Mouse (Mus musculus): ENCODE measurements around the gene Cyb5r4.

DNA sequence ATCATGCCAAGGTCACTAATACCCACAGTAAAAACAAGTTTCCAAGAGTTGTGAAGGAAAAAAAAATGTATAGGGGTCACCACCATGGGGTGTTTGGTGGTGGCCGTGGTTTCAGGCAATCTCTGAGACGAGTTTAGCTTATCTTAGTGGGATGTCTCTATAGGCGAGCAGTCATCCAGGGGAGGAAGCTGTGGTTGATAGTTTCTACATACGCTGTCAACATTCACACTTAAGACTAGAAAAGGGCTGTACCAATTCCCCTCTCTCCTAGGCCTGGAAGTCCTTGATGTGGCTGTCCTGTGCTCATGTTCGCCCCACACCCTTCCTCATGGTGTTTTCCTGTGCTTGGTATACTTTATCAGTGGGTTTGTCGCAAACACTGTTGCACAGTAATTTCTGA lies 4.0 kb downstream of the Cyb5r4 start:
- TF ChIP-seq FLI1 (IDR thresholded peaks at IDR 0.05; ENCODE audit: low read length) (no peak), GATA1 (IDR thresholded peaks at IDR 0.05; ENCODE audit: borderline replicate concordance, low read length) (no peak)

Data from megakaryocyte, embryonic 14.5 days (primary cell).